Mouse (Mus musculus) neutrophil, adult 5-6 weeks (primary cell): Measurements from ENCODE around the gene Fanci. TPM values are rescaled to one million over a fixed set of nuclear protein-coding genes. Genes with fewer than 3 reads are reported as not detected.

Experiments used
- ATAC-seq: fragments of 151-379, 151-347 bp; 2 replicates; pipeline ENCODE4 v1.8.0; 2017; ENCODE audit warnings: mild to moderate bottlenecking, moderate TSS enrichment; ENCODE audit not compliant: insufficient number of reproducible peaks, poor library complexity, low FRiP score, severe bottlenecking; ENCODE audit errors: extremely low read depth
- total RNA-seq: library from RNA; stranded (forward); fragments of 200-1000 nt; gene quantifications from 2 replicates; pipeline ENCODE4 v1.2.3, GENCODE M21; 2017

Gene Fanci
- total RNA-seq, 1 experiment from 2014 or later, result 3.4 TPM

DNA sequence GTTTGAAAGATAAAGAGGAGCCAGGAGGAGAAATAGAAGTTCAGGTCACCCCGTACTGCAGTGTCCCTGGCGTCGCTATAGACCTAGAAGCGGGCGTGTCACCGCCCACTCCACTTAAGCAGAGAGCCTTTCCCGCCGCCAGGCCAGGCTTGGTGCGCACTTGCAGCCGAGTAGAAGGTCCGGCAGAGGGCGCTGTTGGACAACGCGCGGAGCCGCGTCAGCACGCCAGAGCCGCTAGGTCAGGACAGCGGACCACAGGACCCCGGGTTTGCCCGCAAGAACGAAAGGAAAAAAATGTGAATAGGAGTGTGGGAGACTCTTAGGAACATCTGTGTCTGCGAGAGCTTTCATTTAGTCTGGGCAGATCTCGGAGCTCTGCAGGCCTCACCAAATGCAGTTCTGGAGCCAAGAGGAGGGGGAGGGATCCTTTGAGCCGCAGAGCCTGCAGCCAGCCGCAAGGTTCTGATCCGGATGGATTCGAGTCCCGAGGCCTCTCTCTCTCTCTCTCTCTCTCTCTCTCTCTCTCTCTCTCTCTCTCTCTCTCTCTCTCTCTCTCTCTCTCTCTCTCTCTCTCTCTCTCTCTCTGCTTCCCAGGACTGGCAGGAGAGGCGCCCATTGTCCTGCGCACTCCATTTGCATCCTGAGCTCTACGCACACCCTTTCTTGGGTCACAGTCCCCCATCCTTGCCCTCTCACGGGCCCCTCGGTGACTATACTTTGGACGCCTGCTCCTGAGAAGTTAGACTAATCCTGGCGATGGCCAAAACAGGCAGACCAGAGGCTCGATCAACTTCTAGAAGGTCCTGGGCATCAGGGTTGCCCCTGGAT, 104.5 kb downstream of the Fanci start:
- ATAC-seq, result peak; percentile 69

DNA sequence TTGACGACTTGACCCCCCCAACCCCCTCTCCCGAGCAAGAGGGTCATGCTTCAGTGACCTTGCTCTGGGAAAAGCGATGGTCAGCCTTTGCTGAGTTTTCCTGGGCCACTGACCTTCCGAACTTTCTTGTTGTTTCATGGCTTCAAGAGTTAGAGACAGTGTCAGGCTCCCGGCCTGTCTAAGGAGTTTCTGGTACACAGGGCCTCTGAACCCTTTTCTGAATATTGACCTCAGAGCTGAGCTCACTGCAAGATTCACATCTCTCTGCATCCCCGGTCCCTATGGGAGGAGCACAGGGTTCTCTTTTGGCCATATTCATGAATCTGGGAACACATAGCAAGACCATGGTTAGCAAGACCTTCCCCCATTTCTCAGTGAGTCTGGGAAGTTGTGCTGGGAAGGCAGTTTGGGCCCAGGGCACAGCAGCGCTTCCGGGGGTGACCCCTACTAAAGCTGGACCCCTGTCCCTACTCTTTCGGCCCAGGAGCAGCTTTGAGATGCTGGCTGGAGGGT, 105.1 kb downstream of the Fanci start:
- ATAC-seq, result no peak

DNA sequence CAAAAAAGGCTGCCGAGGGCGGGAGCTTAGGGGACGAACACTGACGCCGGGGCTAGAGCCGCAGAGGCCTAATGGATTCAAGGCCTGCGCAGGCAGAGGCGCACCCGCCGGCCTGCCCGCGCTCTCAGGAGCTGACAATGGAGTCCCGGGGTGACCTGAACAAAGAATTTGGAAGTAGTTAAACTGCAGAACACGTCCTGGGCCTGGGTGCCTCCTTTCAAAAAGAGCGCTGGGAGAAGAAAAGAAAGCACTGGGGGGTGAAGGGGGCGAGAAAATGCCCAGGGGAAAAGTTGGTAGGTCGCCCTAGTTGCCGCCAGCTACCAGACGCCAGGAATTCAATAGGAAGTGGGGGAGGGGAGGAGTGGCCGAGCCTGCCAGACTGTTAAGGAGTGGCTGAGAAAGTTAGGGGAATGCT, 106.0 kb downstream of the Fanci start:
- ATAC-seq, result no peak

DNA sequence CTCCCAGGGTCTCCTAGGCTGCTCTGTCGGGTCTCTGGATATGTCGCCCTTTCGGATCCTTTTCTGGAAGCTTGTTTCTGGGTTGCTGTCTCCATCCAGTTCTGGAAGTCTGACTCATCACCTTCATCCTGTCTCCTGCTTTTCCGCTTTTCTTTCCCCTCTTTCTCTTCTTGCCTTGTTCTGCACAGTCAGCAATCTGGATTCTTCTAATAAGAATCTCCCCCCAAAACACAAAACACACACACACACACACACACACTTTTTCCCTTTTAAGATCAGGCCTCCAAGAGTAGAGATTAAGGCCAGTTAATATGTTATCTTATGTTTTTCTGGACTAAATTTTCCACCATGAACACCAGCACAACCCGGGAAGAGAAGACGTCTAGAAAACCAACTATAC, 106.6 kb downstream of the Fanci start:
- no peak for ATAC-seq

DNA sequence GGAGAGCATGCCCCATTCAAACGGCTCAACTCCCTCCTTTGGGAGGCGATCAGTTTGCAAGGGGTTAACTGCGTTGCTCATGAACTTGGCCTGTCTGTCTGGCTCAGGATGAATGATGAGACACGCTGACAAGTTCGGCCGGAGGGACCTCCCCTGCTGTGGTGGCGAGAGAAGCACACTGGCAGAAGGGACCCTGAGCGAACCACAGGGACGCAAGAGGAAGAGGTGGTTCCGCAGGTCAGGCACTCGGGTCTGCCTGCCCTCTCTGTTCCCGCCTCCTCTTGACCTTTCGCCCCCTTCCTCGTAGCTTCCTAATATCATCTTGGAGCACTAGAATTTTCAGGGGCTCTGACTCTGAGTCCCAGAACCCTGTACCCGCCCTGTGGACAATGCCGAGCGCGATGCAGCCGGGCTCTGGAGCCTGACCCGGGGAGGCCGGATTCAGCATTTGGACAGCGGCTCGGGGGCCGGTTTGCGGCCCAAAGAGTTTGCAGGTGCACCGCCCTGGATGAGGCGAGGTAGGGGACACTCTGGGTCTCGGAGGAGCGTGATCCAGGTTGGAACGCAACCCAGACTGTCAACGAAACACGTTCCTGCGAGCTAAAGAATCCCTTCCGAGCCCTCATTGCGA, 107.4 kb downstream of the Fanci start:
- ATAC-seq, result no peak

Other genes with a start within 250 kb of the Fanci start
- gene Mfge8, start 242.9 kb upstream of the Fanci start, total RNA-seq, result 6.9 and 7.0 TPM in 2 replicates
- gene Abhd2, start 118.7 kb upstream of the Fanci start, total RNA-seq, result 52.1 and 55.7 TPM in 2 replicates
- gene Rlbp1, start 4.9 kb upstream of the Fanci start, total RNA-seq, result not detected in 2 replicates
- 131 and 141 TPM in 2 replicates for gene Polg, start 74.4 kb downstream of the Fanci start, total RNA-seq
- not detected in 2 replicates for gene Rhcg, start 225.7 kb downstream of the Fanci start, total RNA-seq